Mouse (Mus musculus) heart, postnatal 0 days (tissue): Measurements from ENCODE around the gene Zfp579.

Source experiments
- CTCF ChIP-seq: IDR thresholded peaks from 2 replicates; pipeline ENCODE4 v1.5.1; 2016; ENCODE audit warnings: antibody characterized with exemption, control low read depth, low read depth
- EP300 ChIP-seq: IDR thresholded peaks from 2 replicates; pipeline ENCODE4 v1.6.1; 2016; ENCODE audit warnings: antibody characterized with exemption, low read depth

DNA sequence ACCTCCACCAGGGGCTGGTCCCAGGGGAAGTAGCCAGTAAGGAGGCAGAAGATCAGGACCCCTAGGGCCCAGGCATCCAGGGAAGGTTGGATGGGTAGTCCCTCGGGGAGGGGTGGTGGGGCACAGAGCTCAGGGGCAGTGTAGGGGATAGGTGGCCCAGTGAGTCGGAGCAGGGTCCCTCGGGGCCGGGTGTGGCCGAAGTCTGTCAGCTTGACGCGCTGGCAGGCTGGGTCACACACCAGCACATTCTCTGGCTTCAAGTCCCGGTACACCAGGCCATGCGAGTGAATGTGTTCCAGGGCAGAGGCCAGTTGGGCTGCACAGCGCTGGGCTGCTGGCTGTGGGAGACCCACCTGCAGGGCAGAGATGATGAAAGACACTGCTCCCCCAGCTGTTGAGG lies 38.6 kb downstream of the Zfp579 start:
- no peak for TF ChIP-seq CTCF
- TF ChIP-seq EP300, result no peak
